Mouse (Mus musculus): ENCODE measurements around the gene Mrgprh.
"Not testable (repeated sequence)": the region's sequence is repeated elsewhere in the genome, so short reads cannot be mapped to it uniquely, and the experiment has no call there.

Gene Mrgprh

GRCm38 (mm10) chr17:12868043-12868442 lies 7.8 kb upstream of the Mrgprh start, which contains the start of gene Mas1:
Gene Mas1, minus strand, starts transcription at chr17:12868143.
- DNase-seq (ENCODE audit: low read depth, low spot score), result no peak

GRCm38 (mm10) chr17:12868640-12869039 lies 7.2 kb upstream of the Mrgprh start:
- no peak for DNase-seq (ENCODE audit: low read depth, low spot score)

DNA sequence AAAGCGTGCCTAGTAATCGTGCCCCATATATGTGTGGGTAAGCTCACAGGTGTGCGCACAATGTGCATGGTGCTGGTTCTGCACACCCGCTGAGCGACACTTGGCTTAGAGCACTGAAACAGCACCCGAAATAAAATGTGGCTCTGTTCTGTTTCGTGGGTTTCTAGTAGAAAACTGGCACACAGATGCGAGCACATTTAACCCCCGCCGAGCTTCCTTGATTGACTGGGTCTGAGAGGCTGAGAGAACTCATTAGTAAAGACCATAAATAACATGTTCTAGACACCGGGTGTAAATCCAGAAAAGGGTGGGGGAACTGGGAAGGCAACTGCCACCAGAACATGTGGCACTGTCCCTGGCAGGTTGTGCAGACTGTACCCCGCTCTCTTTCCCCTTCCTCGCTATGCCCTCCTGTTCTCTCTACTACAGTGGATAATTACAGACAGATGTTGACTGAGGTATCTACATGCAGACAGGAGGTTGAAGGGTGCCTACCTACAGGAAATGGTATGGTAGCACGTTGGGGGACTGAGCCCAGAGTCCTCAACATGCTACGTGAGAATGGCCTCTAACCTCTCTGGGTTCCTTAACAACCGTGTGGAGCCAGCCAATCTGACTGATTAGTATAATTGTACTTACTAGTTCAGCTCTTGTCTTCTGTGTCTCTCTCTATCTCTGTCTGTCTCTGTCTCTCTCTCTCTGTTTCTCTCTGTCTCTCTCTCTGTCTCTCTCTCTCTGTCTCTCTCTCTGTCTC lies 3.4 kb upstream of the Mrgprh start:
- no peak for DNase-seq (ENCODE audit: low read depth, low spot score)

GRCm38 (mm10) chr17:12880178-12880577 lies 4.3 kb downstream of the Mrgprh start:
- DNase-seq (ENCODE audit: low read depth, low spot score), result peak; percentile 82

GRCm38 (mm10) chr17:12881216-12881615 lies 5.4 kb downstream of the Mrgprh start:
- no peak for DNase-seq (ENCODE audit: low read depth, low spot score)

- peak; percentile 71 for DNase-seq (ENCODE audit: low read depth, low spot score)
These were observed 10.8 kb downstream of the Mrgprh start for GRCm38 (mm10) chr17:12886620-12887019.

DNA sequence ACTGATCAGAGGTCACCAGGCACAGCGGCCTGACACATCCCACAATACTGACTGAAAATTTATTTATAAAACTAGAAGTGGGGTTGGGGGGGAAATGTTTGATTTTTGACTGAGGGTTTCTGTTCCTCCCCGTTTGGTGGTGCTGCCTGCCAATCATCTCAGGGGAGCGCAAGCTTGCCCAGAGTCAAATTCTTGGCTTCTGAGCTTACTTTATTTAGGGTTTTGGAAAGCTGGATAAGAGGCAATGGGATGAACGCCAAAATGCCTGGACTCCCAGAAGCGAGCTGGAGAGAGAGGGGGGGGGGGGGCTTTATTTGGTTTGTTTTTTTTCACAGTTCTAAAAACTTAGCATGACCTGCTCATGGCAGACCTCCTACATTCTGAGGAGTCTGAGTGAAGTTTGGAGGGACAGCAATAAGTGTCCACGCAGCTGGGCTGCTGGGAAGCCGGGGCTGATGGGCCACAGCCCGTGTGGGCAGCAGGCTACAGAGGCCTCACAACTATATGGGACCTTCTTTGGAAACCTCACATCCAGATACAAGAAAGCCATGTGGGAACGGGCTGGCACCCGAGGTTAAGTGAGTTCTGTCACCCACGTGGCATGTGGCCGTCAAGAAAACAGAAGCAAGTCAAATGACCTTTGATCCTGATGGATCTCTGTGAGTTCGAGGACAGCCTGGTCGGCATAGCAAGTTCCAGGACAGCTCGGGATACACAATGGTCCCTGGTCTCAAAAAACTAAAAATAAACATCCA lies 11.4 kb downstream of the Mrgprh start:
- no peak for DNase-seq (ENCODE audit: low read depth, low spot score)

DNA sequence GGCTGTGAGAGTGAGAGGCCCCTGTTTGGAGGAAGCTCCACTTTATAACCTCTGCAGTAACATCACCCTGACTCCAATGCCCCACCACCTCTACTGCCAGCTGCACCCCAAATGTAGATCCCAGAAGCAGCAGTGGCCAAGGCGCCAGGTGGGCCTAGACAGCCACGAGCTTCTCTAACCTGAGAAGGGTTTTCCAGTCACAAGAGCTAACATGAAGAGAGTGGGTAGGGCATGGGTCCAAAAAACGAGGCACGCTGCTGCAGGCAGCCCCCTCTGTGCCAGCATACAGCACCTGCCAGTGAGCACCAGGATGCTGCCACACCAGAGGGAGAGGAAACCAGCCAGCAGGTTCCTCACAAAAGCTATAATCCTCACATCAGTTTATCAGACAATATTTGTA lies 15.2 kb downstream of the Mrgprh start:
- DNase-seq (ENCODE audit: low read depth, low spot score), result no peak

- no peak for DNase-seq (ENCODE audit: low read depth, low spot score)
These were observed 16.2 kb downstream of the Mrgprh start for GRCm38 (mm10) chr17:12892033-12892432.

DNA sequence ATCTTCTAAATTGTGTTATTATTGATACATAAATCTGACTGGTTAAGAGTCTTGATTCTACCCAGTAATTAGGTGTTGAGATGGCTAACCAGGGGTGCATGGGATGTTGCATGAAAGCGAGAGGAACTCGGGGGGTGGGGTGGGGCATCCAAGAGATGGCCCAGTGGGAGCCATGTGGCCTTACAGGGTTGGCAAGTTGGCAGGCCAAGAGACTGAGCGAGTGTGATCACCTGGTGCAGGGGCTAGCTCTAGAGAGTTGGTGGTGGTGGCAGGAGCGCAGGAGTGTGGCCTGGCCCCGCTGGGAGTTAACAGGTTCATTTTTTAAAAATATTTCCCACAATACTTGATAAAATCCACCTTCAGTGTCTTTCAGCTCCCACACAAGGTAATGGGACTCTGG lies 21.8 kb downstream of the Mrgprh start:
- DNase-seq (ENCODE audit: low read depth, low spot score), result no peak

GRCm38 (mm10) chr17:12898607-12899006 lies 22.8 kb downstream of the Mrgprh start:
- not testable (repeated sequence) for DNase-seq (ENCODE audit: low read depth, low spot score)

DNA sequence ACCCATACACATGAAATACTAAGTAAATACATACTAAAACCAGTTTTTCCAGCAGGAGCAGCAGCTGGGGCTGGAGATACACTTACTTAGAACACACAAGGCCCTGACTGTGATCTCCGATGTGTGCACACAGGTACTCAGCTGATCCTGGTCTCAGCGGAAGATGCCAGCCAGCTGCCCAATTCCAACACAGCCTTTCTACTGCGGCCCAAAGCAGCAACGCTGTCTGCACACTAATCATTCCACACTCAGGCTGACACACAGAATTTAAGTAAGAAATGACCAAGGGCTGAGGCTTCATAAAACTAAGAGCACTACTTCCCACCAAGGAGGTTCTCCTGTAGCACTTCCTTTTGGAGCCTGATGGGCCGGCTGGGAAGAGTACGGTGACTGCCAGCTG lies 26.5 kb downstream of the Mrgprh start:
- DNase-seq (ENCODE audit: low read depth, low spot score), result no peak

- DNase-seq (ENCODE audit: low read depth, low spot score), result no peak
These were observed 27.8 kb downstream of the Mrgprh start for GRCm38 (mm10) chr17:12903372-12904333.

DNA sequence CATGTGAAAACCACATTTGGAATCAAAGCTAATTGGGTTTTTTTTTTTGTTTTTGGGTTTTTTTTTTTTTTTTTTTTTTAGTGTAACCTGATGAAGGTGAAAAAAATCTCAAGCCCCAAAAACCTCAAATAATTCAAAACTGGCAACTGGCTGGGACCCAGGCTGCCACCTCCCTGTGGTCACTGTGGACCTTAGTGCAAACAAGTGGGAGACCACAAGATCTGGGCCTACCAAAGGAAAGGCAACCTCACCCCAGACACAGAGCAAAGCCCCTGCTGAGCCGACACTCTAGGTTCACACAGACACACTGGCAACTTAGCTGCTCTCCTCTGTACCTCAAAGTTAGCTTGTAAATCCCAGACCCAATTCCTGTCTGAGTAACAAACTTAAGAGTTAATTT lies 28.5 kb downstream of the Mrgprh start:
- no peak for DNase-seq (ENCODE audit: low read depth, low spot score)

DNA sequence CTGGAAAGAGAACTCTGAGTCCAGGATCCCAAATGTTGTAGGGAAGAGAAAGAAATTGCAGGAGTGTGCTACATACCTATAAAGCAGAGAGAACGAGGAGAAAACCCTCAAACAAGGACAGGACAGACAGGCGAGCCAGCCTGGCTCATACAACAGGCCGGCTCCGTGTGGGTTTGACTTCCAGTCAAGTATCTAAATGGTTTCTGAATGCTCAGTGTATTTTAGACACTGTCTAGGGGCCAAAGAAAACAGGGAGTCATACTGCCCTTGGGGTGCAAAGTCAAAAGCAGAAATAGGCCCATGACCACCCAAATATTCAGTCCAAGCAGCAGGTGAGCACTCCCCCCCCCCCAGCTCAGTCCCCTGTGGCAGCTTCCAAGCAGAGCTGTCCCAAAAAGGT lies 30.0 kb downstream of the Mrgprh start:
- no peak for DNase-seq (ENCODE audit: low read depth, low spot score)

DNA sequence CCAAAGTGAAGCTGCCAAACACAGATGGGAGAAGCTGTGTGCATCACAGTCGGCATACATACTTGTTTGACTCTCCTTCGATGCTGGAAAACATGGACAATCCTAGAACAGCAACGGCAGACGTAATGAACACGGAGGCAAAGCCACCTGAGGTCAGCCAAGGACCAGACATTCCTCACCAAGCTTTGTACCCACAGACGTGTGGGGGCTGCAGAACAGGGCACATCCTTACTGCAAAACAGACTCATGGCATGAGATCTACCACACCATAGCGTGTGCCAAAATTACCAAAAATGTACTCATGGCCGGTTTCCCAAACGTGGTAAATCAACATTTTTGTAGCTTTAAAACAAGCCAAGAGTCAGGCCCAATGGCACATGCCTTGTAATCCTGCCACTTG lies 30.6 kb downstream of the Mrgprh start:
- no peak for DNase-seq (ENCODE audit: low read depth, low spot score)

DNA sequence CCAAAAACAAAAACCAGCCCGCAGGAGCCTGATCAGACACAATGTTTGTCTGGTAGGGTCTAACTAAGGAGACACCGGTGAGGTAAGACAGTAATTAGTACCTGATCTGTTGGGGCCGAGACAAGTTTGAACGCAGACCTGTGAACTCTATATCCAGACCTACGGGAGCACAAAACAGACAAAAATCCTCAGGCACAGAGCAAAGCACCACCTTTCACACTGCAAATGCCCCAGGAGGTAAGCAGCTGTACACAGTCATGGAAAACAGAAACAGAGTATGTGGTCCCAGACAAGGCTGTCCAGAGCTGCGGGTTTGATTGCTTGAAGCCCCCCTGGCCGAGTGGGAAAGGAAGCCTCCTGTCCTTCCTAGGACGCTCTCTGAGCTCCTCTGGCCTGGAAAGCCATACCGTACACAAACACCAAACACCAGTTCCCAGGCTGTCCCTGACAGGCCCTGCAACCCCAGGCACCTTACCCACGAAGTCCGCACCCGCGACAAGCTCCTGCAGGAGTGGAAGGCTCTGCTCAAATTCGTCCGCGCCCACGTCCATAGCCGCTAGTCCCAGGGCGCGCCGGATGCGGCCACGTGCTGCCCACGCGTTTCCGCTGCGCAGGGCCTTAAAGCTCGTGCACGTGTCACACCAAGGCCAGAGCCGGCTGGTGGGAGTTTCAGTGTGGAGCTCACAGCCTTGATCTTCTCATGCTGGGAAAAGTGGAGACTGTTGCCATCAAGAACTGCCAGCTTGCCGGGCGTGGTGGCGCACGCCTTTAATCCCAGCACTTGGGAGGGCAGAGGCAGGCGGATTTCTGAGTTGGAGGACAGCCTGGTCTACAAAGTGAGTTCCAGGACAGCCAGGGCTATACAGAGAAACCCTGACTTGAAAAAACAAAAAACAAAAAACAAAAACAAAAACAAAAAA lies 33.8 kb downstream of the Mrgprh start, which contains the start of gene Pnldc1:
Gene Pnldc1 (minus strand): TSS at position 870 of the 920 bp plus-strand sequence.
- DNase-seq (ENCODE audit: low read depth, low spot score), result no peak

DNA sequence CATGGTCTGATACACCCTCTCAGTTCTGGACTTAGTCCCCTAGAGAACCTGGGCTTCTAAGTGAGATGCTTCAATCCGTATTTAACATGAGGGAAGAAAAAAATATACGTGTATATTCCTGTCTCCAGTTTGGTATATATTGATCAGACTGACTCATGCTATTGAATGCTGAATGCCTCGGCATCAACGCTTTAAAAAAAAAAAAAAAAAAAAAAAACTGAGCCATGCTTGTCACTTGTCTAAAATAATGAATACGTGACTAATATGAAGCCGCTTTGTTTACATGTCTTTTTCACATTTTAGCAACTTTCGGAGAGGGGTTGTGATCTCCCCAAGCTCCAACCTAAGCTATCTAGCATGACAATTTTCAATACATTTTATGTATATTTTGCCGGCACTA lies 34.6 kb downstream of the Mrgprh start:
- DNase-seq (ENCODE audit: low read depth, low spot score), result no peak

DNA sequence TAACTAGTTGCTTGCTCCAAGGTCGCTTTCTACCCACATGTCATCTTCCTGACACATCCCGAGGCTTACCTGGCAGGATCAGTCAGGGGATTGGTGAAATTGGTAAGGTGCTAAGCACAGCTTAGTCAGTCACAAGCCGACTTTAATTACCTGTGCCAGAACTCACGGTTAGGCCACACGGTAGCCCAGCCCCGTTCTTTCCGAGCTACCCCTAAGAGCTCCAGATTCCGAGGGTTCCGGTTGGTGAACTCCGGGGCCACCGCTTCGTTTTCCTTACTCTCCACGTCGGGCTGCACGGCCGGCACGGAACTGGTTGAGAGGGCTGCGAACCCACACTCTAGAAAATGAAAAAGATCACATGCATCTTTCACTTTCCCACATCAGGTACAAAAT lies 39.6 kb downstream of the Mrgprh start, which contains the start of gene Tcp1:
Gene Tcp1 (plus strand): TSS at position 214 of the 393 bp plus-strand sequence.
- no peak for DNase-seq (ENCODE audit: low read depth, low spot score)

GRCm38 (mm10) chr17:12915881-12916583 lies 40.2 kb downstream of the Mrgprh start, which contains the start of gene Mrpl18:
Gene Mrpl18, minus strand, starts transcription at chr17:12916345.
- DNase-seq (ENCODE audit: low read depth, low spot score), result peak; percentile 99

Data from CD4-positive helper T cell, adult 2 months (primary cell).